Mouse (Mus musculus): ENCODE results near the gene Tnnt2. TPM values are rescaled to one million over a fixed set of nuclear protein-coding genes. Genes with fewer than 3 reads are reported as not detected.

Gene Tnnt2
- polyA plus RNA-seq, 1 experiment from 2014 or later = 5.7 TPM

GRCm38 (mm10) chr1:135807546-135807945, 28.6 kb upstream of the Tnnt2 start:
- 0 out of 2 replicates have a peak, but pooled peaks cover 2% of the 10 kb centered on the region for H3K4me1 ChIP-seq (replicated peaks; ENCODE audit: insufficient read depth, low read length)

GRCm38 (mm10) chr1:135810180-135810579, 26.0 kb upstream of the Tnnt2 start:
- Histone ChIP-seq H3K4me2 (ENCODE audit: low read length) (no peak overlapping the region), H3K36me3 (ENCODE audit: insufficient read depth, low read length) (no peaks in the 10 kb centered on the region), H3K4me1 (replicated peaks; ENCODE audit: insufficient read depth, low read length) (peaks cover 10% of the 10 kb centered on the region; the same call in 1 of the 2 replicates), H3K27ac (no peak overlapping the region), H3K27me3 (ENCODE audit: insufficient read depth, low read length) (no peaks in the 10 kb centered on the region), H3K9ac (ENCODE audit: low read depth, low read length) (no peak overlapping the region), H3K9me3 (replicated peaks; ENCODE audit: low read length) (no peaks in the 10 kb centered on the region), H3K4me3 (replicated peaks; ENCODE audit: low read depth, low read length) (no peak overlapping the region)
- DNase-seq (ENCODE audit: low spot score) (no peak), ATAC-seq (replicated peaks; ENCODE audit: low FRiP score, low read depth) (no peak)
- 52% methylated on average over 2 of the region's 2 CpGs for WGBS
- TF ChIP-seq CTCF (IDR thresholded peaks at IDR 0.05; ENCODE audit: low read depth) = no peak

More at GRCm38 (mm10) chr1:135807546-135807945, 28.6 kb upstream of the Tnnt2 start:
- Histone ChIP-seq H3K27me3 (ENCODE audit: insufficient read depth, low read length) (no peaks in the 10 kb centered on the region), H3K36me3 (ENCODE audit: insufficient read depth, low read length) (no peaks in the 10 kb centered on the region), H3K9me3 (replicated peaks; ENCODE audit: low read length) (no peaks in the 10 kb centered on the region), H3K4me3 (replicated peaks; ENCODE audit: low read depth, low read length) (no peak overlapping the region), H3K4me2 (ENCODE audit: low read length) (no peak overlapping the region), H3K9ac (ENCODE audit: low read depth, low read length) (no peak overlapping the region), H3K27ac (no peak overlapping the region)
- TF ChIP-seq CTCF (IDR thresholded peaks at IDR 0.05; ENCODE audit: low read depth) = no peak
- WGBS = 25% methylated on average over 10 of the region's 10 CpGs
- ATAC-seq (replicated peaks; ENCODE audit: low FRiP score, low read depth) (no peak), DNase-seq (ENCODE audit: low spot score) (no peak)

- no peak overlapping the region for H3K4me2 ChIP-seq (ENCODE audit: low read length)
- DNase-seq (ENCODE audit: low spot score) (peak; percentile 87), ATAC-seq (replicated peaks; ENCODE audit: low FRiP score, low read depth) (peak; percentile 53)
- no peak overlapping the region for H3K9ac ChIP-seq (ENCODE audit: low read depth, low read length)
- TF ChIP-seq CTCF (IDR thresholded peaks at IDR 0.05; ENCODE audit: low read depth) = peak; percentile 94
- no peak overlapping the region for H3K27ac ChIP-seq
- H3K36me3 ChIP-seq (ENCODE audit: insufficient read depth, low read length) = no peaks in the 10 kb centered on the region
- 31% methylated on average over 7 of the region's 7 CpGs for WGBS
- H3K4me3 ChIP-seq (replicated peaks; ENCODE audit: low read depth, low read length) = no peak overlapping the region
- no peaks in the 10 kb centered on the region for H3K9me3 ChIP-seq (replicated peaks; ENCODE audit: low read length)
- no peaks in the 10 kb centered on the region for H3K27me3 ChIP-seq (ENCODE audit: insufficient read depth, low read length)
- H3K4me1 ChIP-seq (replicated peaks; ENCODE audit: insufficient read depth, low read length) = peaks cover 10% of the 10 kb centered on the region; the same call in 1 of the 2 replicates
Observed at GRCm38 (mm10) chr1:135811016-135811646, 25.0 kb upstream of the Tnnt2 start.

GRCm38 (mm10) chr1:135812205-135812604, 23.9 kb upstream of the Tnnt2 start:
- no peak overlapping the region for H3K4me2 ChIP-seq (ENCODE audit: low read length)
- no peaks in the 10 kb centered on the region for H3K27me3 ChIP-seq (ENCODE audit: insufficient read depth, low read length)
- ATAC-seq (replicated peaks; ENCODE audit: low FRiP score, low read depth) (no peak), DNase-seq (ENCODE audit: low spot score) (no peak)
- WGBS = 69% methylated on average over 3 of the region's 3 CpGs
- TF ChIP-seq CTCF (IDR thresholded peaks at IDR 0.05; ENCODE audit: low read depth) = no peak
- no peak overlapping the region for H3K9ac ChIP-seq (ENCODE audit: low read depth, low read length)
- H3K4me3 ChIP-seq (replicated peaks; ENCODE audit: low read depth, low read length) = no peak overlapping the region
- H3K27ac ChIP-seq = no peak overlapping the region
- peaks cover 10% of the 10 kb centered on the region; the same call in 1 of the 2 replicates for H3K4me1 ChIP-seq (replicated peaks; ENCODE audit: insufficient read depth, low read length)
- H3K36me3 ChIP-seq (ENCODE audit: insufficient read depth, low read length) = no peaks in the 10 kb centered on the region
- no peaks in the 10 kb centered on the region for H3K9me3 ChIP-seq (replicated peaks; ENCODE audit: low read length)

- ATAC-seq (replicated peaks; ENCODE audit: low FRiP score, low read depth) = no peak
- Histone ChIP-seq H3K9me3 (replicated peaks; ENCODE audit: low read length) (no peaks in the 10 kb centered on the region), H3K27me3 (ENCODE audit: insufficient read depth, low read length) (no peaks in the 10 kb centered on the region), H3K4me3 (replicated peaks; ENCODE audit: low read depth, low read length) (no peak overlapping the region), H3K27ac (peak overlapping the region; percentile 25; the same call in 1 of the 2 replicates), H3K9ac (ENCODE audit: low read depth, low read length) (no peak overlapping the region), H3K4me1 (replicated peaks; ENCODE audit: insufficient read depth, low read length) (peaks cover 10% of the 10 kb centered on the region; the same call in 1 of the 2 replicates), H3K4me2 (ENCODE audit: low read length) (no peak overlapping the region), H3K36me3 (ENCODE audit: insufficient read depth, low read length) (no peaks in the 10 kb centered on the region)
- 37% methylated on average over 2 of the region's 2 CpGs for WGBS
- DNase-seq (ENCODE audit: low spot score) = no peak
- no peak for TF ChIP-seq CTCF (IDR thresholded peaks at IDR 0.05; ENCODE audit: low read depth)
Observed at GRCm38 (mm10) chr1:135812618-135813017, 23.5 kb upstream of the Tnnt2 start.

- ATAC-seq (replicated peaks; ENCODE audit: low FRiP score, low read depth) = no peak
- TF ChIP-seq CTCF (IDR thresholded peaks at IDR 0.05; ENCODE audit: low read depth) = no peak
- H3K27ac ChIP-seq = peak overlapping the region; percentile 25; the same call in 1 of the 2 replicates
- no peaks in the 10 kb centered on the region for H3K36me3 ChIP-seq (ENCODE audit: insufficient read depth, low read length)
- no peak for DNase-seq (ENCODE audit: low spot score)
- peaks cover 10% of the 10 kb centered on the region; the same call in 1 of the 2 replicates for H3K4me1 ChIP-seq (replicated peaks; ENCODE audit: insufficient read depth, low read length)
- H3K9ac ChIP-seq (ENCODE audit: low read depth, low read length) = no peak overlapping the region
- no peak overlapping the region for H3K4me2 ChIP-seq (ENCODE audit: low read length)
- H3K27me3 ChIP-seq (ENCODE audit: insufficient read depth, low read length) = no peaks in the 10 kb centered on the region
- H3K9me3 ChIP-seq (replicated peaks; ENCODE audit: low read length) = no peaks in the 10 kb centered on the region
- WGBS = 55% methylated on average over 4 of the region's 4 CpGs
- no peak overlapping the region for H3K4me3 ChIP-seq (replicated peaks; ENCODE audit: low read depth, low read length)
Observed at GRCm38 (mm10) chr1:135813071-135813470, 23.1 kb upstream of the Tnnt2 start.
